Mouse (Mus musculus): ENCODE data around the gene Olfr155.

- no peak for TF ChIP-seq GATA1 (IDR thresholded peaks at IDR 0.05; ENCODE audit: borderline replicate concordance, low read length)
- no peak for TF ChIP-seq FLI1 (IDR thresholded peaks at IDR 0.05; ENCODE audit: low read length)
These were observed 52.3 kb downstream of the Olfr155 start for GRCm38 (mm10) chr4:43903690-43904089.

All from megakaryocyte, embryonic 14.5 days (primary cell).